Mouse (Mus musculus) heart, embryonic 11.5 days (tissue): ENCODE measurements at regions not wholly inside any gene's neighbourhood (a gene's known extent, or its start where the extent isn't known, plus 50 kb on each side); places are given as distances from the start of the nearest gene placed in this dataset.
A peak's percentile ranks its signal among the peaks of the same experiment; 100 is the strongest.

Experiments
- ATAC-seq: fragments of 200-750 bp; cut with Nextera tagmentation; replicated peaks from 2 replicates; pipeline ENCODE4 v1.8.0; 2017; ENCODE audit warnings: moderate library complexity; ENCODE audit not compliant: insufficient number of reproducible peaks, low FRiP score, low TSS enrichment
- H3K27ac ChIP-seq: fragments of 300-500 bp; sonication (generic); 2 replicates; pipeline ENCODE4 v1.5.1; 2014; ENCODE audit warnings: mild to moderate bottlenecking, low read depth, low read length
- H3K27me3 ChIP-seq: fragments of 300-500 bp; sonication (generic); 2 replicates; pipeline ENCODE4 v1.6.1; 2014; ENCODE audit warnings: mild to moderate bottlenecking, low read length, mixed read lengths; ENCODE audit not compliant: control insufficient read depth, insufficient read depth
- H3K36me3 ChIP-seq: fragments of 300-500 bp; sonication (generic); 2 replicates; pipeline ENCODE4 v1.6.1; 2014; ENCODE audit warnings: mild to moderate bottlenecking, low read length, moderate library complexity, mixed read lengths; ENCODE audit not compliant: control insufficient read depth, insufficient read depth
- H3K4me1 ChIP-seq: fragments of 300-500 bp; sonication (generic); 2 replicates; pipeline ENCODE4 v1.6.1; 2014; ENCODE audit warnings: low read length; ENCODE audit not compliant: control insufficient read depth, insufficient read depth
- H3K4me2 ChIP-seq: fragments of 300-500 bp; sonication (generic); 2 replicates; pipeline ENCODE4 v1.6.1; 2014; ENCODE audit warnings: mild to moderate bottlenecking, moderate library complexity
- H3K4me3 ChIP-seq: fragments of 300-500 bp; sonication (generic); 2 replicates; pipeline ENCODE4 v1.5.1; 2014; ENCODE audit warnings: low read depth, low read length
- H3K9ac ChIP-seq: fragments of 300-500 bp; sonication (generic); 2 replicates; pipeline ENCODE4 v1.6.1; 2014; ENCODE audit warnings: mild to moderate bottlenecking, low read depth, low read length, moderate library complexity
- H3K9me3 ChIP-seq: fragments of 300-500 bp; sonication (generic); replicated peaks from 2 replicates; pipeline ENCODE4 v1.6.1; 2016; ENCODE audit warnings: low read length; ENCODE audit not compliant: control insufficient read depth
- WGBS: fragments of 180-500 bp; shearing (Covaris S2); extraction: QIAGEN DNeasy Blood & Tissue Kit; methylation state at CpG from one replicate; pipeline ENCODE4 v1.1.7; 2014; ENCODE audit not compliant: insufficient replicate concordance; 5-methylcytosine and 5-hydroxymethylcytosine counted together

DNA sequence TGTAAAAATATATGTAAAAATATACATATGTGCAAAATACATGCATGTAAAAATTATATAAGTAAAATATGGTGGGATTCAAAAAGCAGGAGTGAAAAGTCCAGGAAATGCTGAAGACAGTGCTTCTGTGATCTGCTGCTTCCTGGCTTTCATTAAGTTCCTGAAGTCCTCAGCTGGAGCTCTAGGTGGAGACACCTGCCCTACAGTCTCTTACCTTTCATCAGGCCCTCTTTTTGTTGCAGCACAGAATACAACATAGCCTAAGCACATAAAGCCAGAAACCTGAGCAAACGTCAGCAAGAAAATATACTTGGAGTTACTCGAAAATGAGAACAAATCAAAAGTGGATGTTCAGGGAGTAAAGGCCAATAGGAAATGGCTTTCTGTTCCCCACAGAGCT, 120.6 kb downstream of the Cldn1 start:
- WGBS, result 77% methylated on average over 2 of the region's 2 CpGs
- Histone ChIP-seq H3K27ac (no peak overlapping the region), H3K9ac (no peak overlapping the region), H3K4me1 (no peaks in the 10 kb centered on the region), H3K27me3 (no peaks in the 10 kb centered on the region), H3K36me3 (no peaks in the 10 kb centered on the region), H3K9me3 (no peaks in the 10 kb centered on the region), H3K4me3 (no peak overlapping the region), H3K4me2 (no peak overlapping the region)
- ATAC-seq, result no peak

DNA sequence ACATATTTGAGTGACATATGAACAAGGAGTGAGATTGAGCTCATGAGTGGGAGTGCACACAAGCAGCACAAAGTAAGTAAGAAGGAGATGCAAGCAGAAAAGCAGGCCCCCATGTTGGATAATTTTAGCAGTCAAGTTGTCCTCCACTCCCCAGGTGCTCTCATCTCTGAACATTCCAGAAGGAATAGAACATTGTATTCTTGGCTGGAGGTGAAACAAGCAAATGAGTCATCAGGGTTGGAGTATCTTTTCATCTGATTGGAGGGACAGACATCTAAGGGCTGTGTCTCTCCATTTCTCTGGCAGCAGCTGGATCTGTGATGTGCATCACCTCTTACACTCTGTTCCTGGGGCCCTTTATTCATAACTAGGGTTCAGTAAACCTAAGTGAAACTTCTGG, 122.7 kb downstream of the Cldn1 start:
- Histone ChIP-seq H3K4me2 (no peak overlapping the region), H3K9me3 (no peaks in the 10 kb centered on the region), H3K27ac (no peak overlapping the region), H3K27me3 (no peaks in the 10 kb centered on the region), H3K4me3 (no peak overlapping the region), H3K9ac (no peak overlapping the region), H3K4me1 (no peaks in the 10 kb centered on the region), H3K36me3 (no peaks in the 10 kb centered on the region)
- no peak for ATAC-seq

DNA sequence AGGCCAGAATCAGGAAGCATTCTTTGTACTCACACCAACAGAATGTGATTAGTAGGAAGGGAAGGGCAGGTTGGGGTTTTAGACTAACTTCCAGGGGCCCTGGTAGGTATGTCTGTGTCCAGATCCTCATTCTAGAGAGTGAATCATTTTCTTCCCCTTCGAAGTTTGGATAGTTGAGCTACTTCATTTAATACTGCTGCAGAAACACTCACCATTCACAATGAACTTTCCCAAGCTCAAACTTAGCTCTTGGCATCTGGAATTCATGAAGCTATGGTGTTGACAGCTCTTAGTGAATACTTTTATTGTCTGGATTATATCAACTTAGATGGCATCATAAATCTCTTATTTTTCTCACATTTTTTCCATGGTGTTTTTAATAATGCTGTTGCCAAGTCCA, 123.7 kb downstream of the Cldn1 start:
- H3K27me3 ChIP-seq, result no peaks in the 10 kb centered on the region

DNA sequence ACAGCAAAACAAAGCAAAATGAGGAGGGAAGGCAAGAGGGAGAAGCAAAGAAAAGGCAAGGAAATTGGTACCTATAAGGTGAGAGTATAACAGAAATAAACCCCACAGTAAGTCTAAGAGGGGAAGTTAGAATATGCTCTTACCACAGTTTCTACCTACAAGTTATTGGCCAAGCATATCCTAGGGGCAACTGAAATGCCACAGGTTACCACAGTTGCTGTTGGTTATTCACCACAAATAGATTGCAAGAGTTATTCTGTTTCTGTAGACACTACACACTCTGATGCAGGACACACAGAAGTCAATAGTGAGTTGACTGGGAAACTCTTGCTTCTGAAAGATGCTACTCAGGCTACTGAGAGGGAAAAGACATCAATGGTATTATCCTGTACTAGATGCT, 129.7 kb upstream of the P3h2 start:
- no peak for ATAC-seq
- no peaks in the 10 kb centered on the region for H3K27me3 ChIP-seq
- no peaks in the 10 kb centered on the region for H3K36me3 ChIP-seq
- H3K4me1 ChIP-seq, result no peaks in the 10 kb centered on the region
- H3K9ac ChIP-seq, result no peak overlapping the region
- no peaks in the 10 kb centered on the region for H3K9me3 ChIP-seq
- H3K4me3 ChIP-seq, result no peak overlapping the region
- no peak overlapping the region for H3K27ac ChIP-seq
- no peak overlapping the region for H3K4me2 ChIP-seq

More for the DNA sequence above, 123.7 kb downstream of the Cldn1 start:
- Histone ChIP-seq H3K36me3 (no peaks in the 10 kb centered on the region), H3K9me3 (no peaks in the 10 kb centered on the region), H3K4me1 (no peaks in the 10 kb centered on the region), H3K4me2 (no peak overlapping the region), H3K9ac (no peak overlapping the region), H3K27ac (no peak overlapping the region), H3K4me3 (no peak overlapping the region)
- ATAC-seq, result no peak
- WGBS, result 68% methylated on average over 1 of the region's 1 CpGs

DNA sequence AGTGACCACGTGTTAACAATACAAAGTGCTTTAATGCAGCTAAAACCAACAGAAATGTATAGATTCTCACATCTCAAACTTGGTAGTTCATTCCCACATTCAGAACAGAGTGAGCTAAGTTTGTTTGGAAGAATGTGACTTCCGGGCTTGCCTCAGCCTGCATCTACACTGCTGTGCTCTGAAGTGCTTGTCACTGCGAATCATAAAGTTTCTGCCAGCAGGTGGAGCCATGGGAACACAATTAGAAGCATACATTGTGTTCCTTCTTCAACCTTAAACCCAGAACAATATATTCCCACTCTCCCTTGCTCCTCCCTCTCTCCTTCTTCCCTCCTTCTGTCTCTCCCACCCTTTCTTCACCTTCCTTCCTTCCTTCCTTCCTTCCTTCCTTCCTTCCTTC, 128.5 kb upstream of the P3h2 start:
- H3K27me3 ChIP-seq, result no peaks in the 10 kb centered on the region
- H3K4me1 ChIP-seq, result no peaks in the 10 kb centered on the region
- H3K9me3 ChIP-seq, result no peaks in the 10 kb centered on the region
- no peak overlapping the region for H3K4me2 ChIP-seq
- H3K27ac ChIP-seq, result no peak overlapping the region
- WGBS, result 11% methylated on average over 3 of the region's 3 CpGs
- H3K4me3 ChIP-seq, result no peak overlapping the region
- H3K36me3 ChIP-seq, result no peaks in the 10 kb centered on the region
- ATAC-seq, result 0 out of 2 replicates have a peak, but pooled peaks have one; percentile 72
- no peak overlapping the region for H3K9ac ChIP-seq

DNA sequence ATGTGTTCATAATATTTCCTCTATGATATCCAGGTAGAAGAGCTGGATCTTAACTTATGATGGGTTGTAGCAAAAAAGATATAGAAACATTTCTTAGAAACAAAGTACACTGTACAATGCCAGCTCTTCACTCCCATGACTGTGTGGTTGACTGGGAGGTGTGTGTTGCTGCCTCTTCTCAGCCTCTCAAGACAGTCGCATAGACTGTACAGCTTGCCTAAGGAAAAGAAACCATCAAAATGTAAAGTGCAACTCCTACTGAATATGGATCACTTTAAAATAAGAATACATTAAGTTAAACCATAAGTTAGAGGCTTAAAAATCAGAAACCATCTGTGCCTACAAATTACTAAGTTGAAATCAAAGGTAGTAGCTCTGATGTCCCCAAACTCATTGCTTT, 125.5 kb upstream of the P3h2 start:
- Histone ChIP-seq H3K9ac (no peak overlapping the region), H3K36me3 (no peaks in the 10 kb centered on the region), H3K27ac (no peak overlapping the region), H3K27me3 (no peaks in the 10 kb centered on the region), H3K4me2 (no peak overlapping the region), H3K9me3 (no peaks in the 10 kb centered on the region), H3K4me3 (no peak overlapping the region), H3K4me1 (no peaks in the 10 kb centered on the region)
- WGBS, result 90% methylated on average over 1 of the region's 1 CpGs
- ATAC-seq, result no peak

DNA sequence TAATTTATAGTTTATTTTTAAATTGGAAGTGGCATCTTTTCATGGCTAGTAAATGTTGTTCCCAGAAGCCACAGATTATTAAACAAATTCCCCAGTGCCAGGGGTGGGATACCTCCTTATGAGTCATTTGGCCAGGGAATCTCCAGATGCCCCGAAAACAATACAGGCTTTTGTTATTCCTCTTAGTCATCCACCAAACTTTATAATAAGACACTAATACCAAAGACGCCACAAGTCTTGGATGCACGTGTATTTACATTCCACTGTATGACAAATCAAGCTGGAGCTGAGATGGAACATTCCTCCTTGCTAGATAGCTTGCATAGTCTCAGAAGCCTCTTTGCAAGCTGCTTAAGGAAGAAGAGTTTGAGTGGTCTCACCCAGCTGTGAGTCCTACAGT, 105.8 kb upstream of the P3h2 start:
- WGBS, result 60% methylated on average over 3 of the region's 3 CpGs
- Histone ChIP-seq H3K4me3 (no peak overlapping the region), H3K27me3 (no peaks in the 10 kb centered on the region), H3K4me1 (no peaks in the 10 kb centered on the region), H3K9me3 (0 out of 2 replicates have a peak, but pooled peaks cover 5% of the 10 kb centered on the region), H3K36me3 (no peaks in the 10 kb centered on the region), H3K27ac (no peak overlapping the region), H3K9ac (no peak overlapping the region), H3K4me2 (no peak overlapping the region)
- no peak for ATAC-seq

DNA sequence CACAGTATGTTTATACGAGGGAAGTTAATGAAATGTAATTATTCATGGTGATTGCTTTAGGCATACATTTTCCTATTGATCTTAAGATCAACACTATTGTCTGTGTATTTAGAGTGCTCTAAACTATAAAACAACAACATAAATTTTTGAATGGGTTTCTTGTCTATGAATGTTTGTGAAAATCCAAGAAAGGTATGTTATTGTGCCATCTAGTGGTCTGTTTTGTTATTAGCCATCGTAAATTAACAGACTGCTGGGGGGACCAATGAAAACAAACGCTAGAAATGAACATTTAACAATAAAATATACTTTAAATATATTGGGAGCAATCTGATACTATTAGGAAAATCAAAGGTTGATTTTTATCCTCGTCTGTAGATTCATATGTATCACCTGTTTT, 93.5 kb upstream of the P3h2 start:
- no peaks in the 10 kb centered on the region for H3K9me3 ChIP-seq
- no peak for ATAC-seq
- no peaks in the 10 kb centered on the region for H3K36me3 ChIP-seq
- H3K9ac ChIP-seq, result no peak overlapping the region
- 19% methylated on average over 4 of the region's 4 CpGs for WGBS
- H3K4me2 ChIP-seq, result no peak overlapping the region
- no peak overlapping the region for H3K27ac ChIP-seq
- H3K4me3 ChIP-seq, result no peak overlapping the region
- H3K27me3 ChIP-seq, result no peaks in the 10 kb centered on the region
- H3K4me1 ChIP-seq, result peaks cover 4% of the 10 kb centered on the region

DNA sequence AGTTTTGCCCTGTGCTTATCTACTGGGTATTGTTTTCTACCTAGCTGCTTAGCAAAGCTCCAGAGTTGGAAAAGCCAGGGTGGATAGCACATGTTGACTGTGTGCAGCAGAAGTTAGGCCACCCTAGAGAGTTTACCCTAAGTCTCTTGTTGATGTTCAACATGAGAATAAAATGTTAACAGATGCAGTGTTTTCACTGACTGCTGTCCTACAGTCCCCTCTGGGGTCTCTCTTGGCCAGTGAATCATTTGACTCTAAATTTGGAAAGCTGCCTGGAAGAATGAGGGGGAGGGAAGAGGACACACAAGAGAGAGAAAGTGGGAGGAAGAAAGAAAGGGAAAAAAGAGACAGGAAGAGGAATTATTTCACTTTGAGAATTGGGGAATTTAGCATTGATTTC, 90.8 kb upstream of the P3h2 start:
- H3K36me3 ChIP-seq, result no peaks in the 10 kb centered on the region
- 0 out of 2 replicates have a peak overlapping the region, but pooled peaks have one; percentile 57 for H3K27ac ChIP-seq
- no peak overlapping the region for H3K4me3 ChIP-seq
- no peak overlapping the region for H3K4me2 ChIP-seq
- H3K9me3 ChIP-seq, result no peaks in the 10 kb centered on the region
- ATAC-seq, result no peak
- H3K27me3 ChIP-seq, result no peaks in the 10 kb centered on the region
- H3K4me1 ChIP-seq, result peaks cover 4% of the 10 kb centered on the region
- no peak overlapping the region for H3K9ac ChIP-seq
